13 mouse cellular contexts compared by ENCODE assay signal in genomic region chr12:117346091-117346490, GRCm38 (mm10).
DNase-seq lines count a peak whose midpoint lies in the region; ATAC-seq and TF ChIP-seq lines count a peak whose summit lies in the region.
"Had no signal": no experiment of that assay in that cellular context is flagged by ENCODE, and none has a peak within 500 bp of the region (broad histone marks: within the 10 kb centered on the region; RNA-seq: fewer than 3 reads in every experiment).

No protein-coding gene starts in this region.

- DNase-seq in layer of hippocampus, adult 2 months (ENCODE audit: low spot score in 2 of 2), result no peak
- DNase-seq in layer of hippocampus, postnatal 25 days (ENCODE audit: extremely low spot score in 1 of 2, low spot score in 1 of 2), result no peak
- no peak for DNase-seq in hindbrain, postnatal 0 days (ENCODE audit: low spot score)
- DNase-seq in kidney, adult 2 months, result no peak
- DNase-seq in kidney, adult 18-20 months, result no peak
- DNase-seq in layer of hippocampus, adult 18-20 months (ENCODE audit: low spot score in 2 of 2), result no peak
- DNase-seq: adrenal gland, postnatal 36 days; liver, embryonic 13.5 days had no signal

- no peaks in the 10 kb centered on the region for H3K9me3 ChIP-seq in forebrain, embryonic 16.5 days (ENCODE audit: control insufficient read depth, low read length)
- no peaks in the 10 kb centered on the region for H3K9me3 ChIP-seq in hindbrain, postnatal 0 days (ENCODE audit: low read length)
- H3K9me3 ChIP-seq in midbrain, embryonic 16.5 days (replicated peaks; ENCODE audit: control insufficient read depth, low read length, poor library complexity, severe bottlenecking), result no peaks in the 10 kb centered on the region
- H3K9me3 ChIP-seq: embryonic facial prominence, embryonic 13.5 days; heart, embryonic 13.5 days; liver, embryonic 13.5 days; megakaryocyte, embryonic 14.5 days had no signal

- no peaks in the 10 kb centered on the region for H3K36me3 ChIP-seq in forebrain, embryonic 16.5 days (ENCODE audit: control insufficient read depth, insufficient read depth)
- H3K36me3 ChIP-seq in hindbrain, postnatal 0 days (ENCODE audit: insufficient read depth, low read length), result no peaks in the 10 kb centered on the region
- H3K36me3 ChIP-seq in midbrain, embryonic 16.5 days (ENCODE audit: control insufficient read depth, insufficient read depth, low read length), result no peaks in the 10 kb centered on the region
- H3K36me3 ChIP-seq in kidney, adult 2 months (ENCODE audit: control insufficient read depth, insufficient read depth, low read length), result no peaks in the 10 kb centered on the region
- H3K36me3 ChIP-seq: embryonic facial prominence, embryonic 13.5 days; heart, embryonic 13.5 days; liver, embryonic 13.5 days had no signal

- H3K27me3 ChIP-seq in forebrain, embryonic 16.5 days (replicated peaks; ENCODE audit: control insufficient read depth, insufficient read depth, low read length), result no peaks in the 10 kb centered on the region
- no peaks in the 10 kb centered on the region for H3K27me3 ChIP-seq in hindbrain, postnatal 0 days (ENCODE audit: insufficient read depth, low read length)
- H3K27me3 ChIP-seq in midbrain, embryonic 16.5 days (ENCODE audit: control insufficient read depth, insufficient read depth, low read depth, low read length), result no peaks in the 10 kb centered on the region
- H3K27me3 ChIP-seq in kidney, adult 2 months (replicated peaks; ENCODE audit: control insufficient read depth, insufficient read depth, low read length), result no peaks in the 10 kb centered on the region
- H3K27me3 ChIP-seq: embryonic facial prominence, embryonic 13.5 days; liver, embryonic 13.5 days had no signal

- no peak overlapping the region for H3K4me3 ChIP-seq in layer of hippocampus, adult 2 months
- H3K4me3 ChIP-seq in forebrain, embryonic 16.5 days (replicated peaks; ENCODE audit: low read length), result no peak overlapping the region
- H3K4me3 ChIP-seq in hindbrain, postnatal 0 days (ENCODE audit: low read length), result no peak overlapping the region
- no peak overlapping the region for H3K4me3 ChIP-seq in midbrain, embryonic 16.5 days (ENCODE audit: low read depth, low read length)
- H3K4me3 ChIP-seq in kidney, adult 2 months (ENCODE audit: insufficient read depth, low read depth, low read length), result no peak overlapping the region
- H3K4me3 ChIP-seq: heart, embryonic 13.5 days; liver, embryonic 13.5 days; megakaryocyte, embryonic 14.5 days had no signal

- H3K27ac ChIP-seq in layer of hippocampus, adult 2 months, result peak overlapping the region; percentile 97
- H3K27ac ChIP-seq in forebrain, embryonic 16.5 days (ENCODE audit: low read length), result peak overlapping the region; percentile 69
- peak overlapping the region; percentile 82; the same call in 1 of the 2 replicates for H3K27ac ChIP-seq in hindbrain, postnatal 0 days
- H3K27ac ChIP-seq in midbrain, embryonic 16.5 days (ENCODE audit: low read length), result peak overlapping the region; percentile 98
- H3K27ac ChIP-seq in kidney, adult 2 months (ENCODE audit: insufficient read depth, low read depth, low read length), result no peak overlapping the region
- H3K27ac ChIP-seq: embryonic facial prominence, embryonic 13.5 days; liver, embryonic 13.5 days had no signal

- H3K4me1 ChIP-seq in forebrain, embryonic 16.5 days (replicated peaks; ENCODE audit: control insufficient read depth, insufficient read depth, low read length), result peaks cover 35% of the 10 kb centered on the region
- peaks cover 20% of the 10 kb centered on the region for H3K4me1 ChIP-seq in hindbrain, postnatal 0 days (ENCODE audit: insufficient read depth, low read length)
- H3K4me1 ChIP-seq in midbrain, embryonic 16.5 days (ENCODE audit: control insufficient read depth, insufficient read depth, low read length), result peaks cover 49% of the 10 kb centered on the region
- H3K4me1 ChIP-seq in kidney, adult 2 months (ENCODE audit: control insufficient read depth, insufficient read depth, low read length), result no peaks in the 10 kb centered on the region
- H3K4me1 ChIP-seq: liver, embryonic 13.5 days had no signal

- peak overlapping the region; percentile 51; the same call in 1 of the 2 replicates for H3K4me2 ChIP-seq in forebrain, embryonic 16.5 days (ENCODE audit: low read length)
- H3K4me2 ChIP-seq in hindbrain, postnatal 0 days (ENCODE audit: low read depth, low read length), result peak overlapping the region; percentile 49; the same call in 1 of the 2 replicates
- peak overlapping the region; percentile 44 for H3K4me2 ChIP-seq in midbrain, embryonic 16.5 days (ENCODE audit: low read length)
- H3K4me2 ChIP-seq: liver, embryonic 13.5 days had no signal

- TF ChIP-seq POLR2A in kidney, adult 2 months (IDR thresholded peaks at IDR 0.05; ENCODE audit: low read depth, low read length), result no peak

- TF ChIP-seq CTCF in layer of hippocampus, adult 2 months (conservative IDR thresholded peaks at IDR 0.05), result no peak
- no peak for TF ChIP-seq CTCF in hindbrain, postnatal 0 days (IDR thresholded peaks at IDR 0.05; ENCODE audit: low read depth)
- TF ChIP-seq CTCF in kidney, adult 2 months (conservative IDR thresholded peaks at IDR 0.05; ENCODE audit: insufficient read depth, insufficient read length, low read depth, low read length), result no peak

- WGBS in forebrain, embryonic 16.5 days, result 83% methylated on average over 2 of the region's 2 CpGs
- WGBS in hindbrain, postnatal 0 days, result 75% methylated on average over 2 of the region's 2 CpGs
- 74% methylated on average over 2 of the region's 2 CpGs for WGBS in midbrain, embryonic 16.5 days
- WGBS in kidney, adult 2 months, result 94% methylated on average over 2 of the region's 2 CpGs

- no peak overlapping the region for H3K9ac ChIP-seq in forebrain, embryonic 16.5 days (replicated peaks; ENCODE audit: low read depth, low read length)
- no peak overlapping the region for H3K9ac ChIP-seq in hindbrain, postnatal 0 days (replicated peaks; ENCODE audit: low read length)
- no peak overlapping the region for H3K9ac ChIP-seq in midbrain, embryonic 16.5 days (ENCODE audit: low read depth, low read length)
- H3K9ac ChIP-seq: embryonic facial prominence, embryonic 13.5 days; heart, embryonic 13.5 days; liver, embryonic 13.5 days had no signal

- ATAC-seq in forebrain, embryonic 16.5 days, result no peak
- no peak for ATAC-seq in hindbrain, postnatal 0 days
- no peak for ATAC-seq in midbrain, embryonic 16.5 days
